Mouse (Mus musculus) myocyte (in vitro differentiated cells): ENCODE measurements around the gene Rilpl1. TPM values are rescaled to one million over a fixed set of nuclear protein-coding genes. Genes with fewer than 3 reads are reported as not detected.

Experiments
- H3K27me3 ChIP-seq: one replicate; pipeline ENCODE4 v1.6.1; 2011; ENCODE audit not compliant: control insufficient read depth, insufficient read depth, insufficient read length
- H3K36me3 ChIP-seq: one replicate; pipeline ENCODE4 v1.6.1; 2011; ENCODE audit not compliant: control insufficient read depth, insufficient read depth
- H3K4me2 ChIP-seq: one replicate; pipeline ENCODE4 v1.6.1; 2011; ENCODE audit warnings: low read depth, control low read depth
- H3K4me3 ChIP-seq: one replicate; pipeline ENCODE4 v1.5.1; 2011; ENCODE audit warnings: mild to moderate bottlenecking, control low read depth, moderate library complexity
- H3K79me2 ChIP-seq: one replicate; pipeline ENCODE4 v1.6.1; 2011; ENCODE audit not compliant: control insufficient read depth, insufficient read depth
- H3ac ChIP-seq: one replicate; pipeline ENCODE4 v1.6.1; 2011; ENCODE audit not compliant: control insufficient read depth, insufficient read length
- CEBPB ChIP-seq: IDR thresholded peaks from 2 replicates; pipeline ENCODE4 v1.6.1; 2011; ENCODE audit warnings: mild to moderate bottlenecking, moderate library complexity; ENCODE audit not compliant: poor library complexity, insufficient read depth, severe bottlenecking
- E2F4 ChIP-seq: IDR thresholded peaks from one replicate; pipeline ENCODE4 v1.6.1; 2011; ENCODE audit warnings: mild to moderate bottlenecking, control low read depth, moderate library complexity; ENCODE audit not compliant: insufficient read depth
- MAX ChIP-seq: IDR thresholded peaks from one replicate; pipeline ENCODE4 v1.6.1; 2011; ENCODE audit warnings: low read depth, mild to moderate bottlenecking, control low read depth
- MYOD1 ChIP-seq, 3 experiments: IDR thresholded peaks; one replicate each; pipeline ENCODE4 v1.6.1; 2011; ENCODE audit warnings: control low read depth in 2 of 3, low read depth in 2 of 3, mild to moderate bottlenecking in 2 of 3, moderate library complexity in 1 of 3; ENCODE audit not compliant: insufficient read length in 2 of 3, control insufficient read depth in 1 of 3
- MYOG ChIP-seq, 3 experiments: IDR thresholded peaks; one replicate each; pipeline ENCODE4 v1.6.1; 2011; ENCODE audit warnings: control low read depth in 2 of 3, low read depth in 2 of 3, mild to moderate bottlenecking in 2 of 3; ENCODE audit not compliant: insufficient read length in 2 of 3, control insufficient read depth in 1 of 3, insufficient read depth in 1 of 3
- POLR2A ChIP-seq: IDR thresholded peaks from one replicate; pipeline ENCODE4 v1.6.1; 2011; ENCODE audit warnings: low read depth, mild to moderate bottlenecking, control low read depth, moderate library complexity; ENCODE audit not compliant: insufficient read length
- POLR2AphosphoS2 ChIP-seq: IDR thresholded peaks from one replicate; pipeline ENCODE4 v1.6.1; 2011; ENCODE audit warnings: low read depth, control low read depth; ENCODE audit not compliant: insufficient read length
- REST ChIP-seq: IDR thresholded peaks from one replicate; pipeline ENCODE4 v1.6.1; 2011; ENCODE audit warnings: mild to moderate bottlenecking, control low read depth, moderate library complexity; ENCODE audit not compliant: insufficient read depth, insufficient read length
- SRF ChIP-seq: IDR thresholded peaks from one replicate; pipeline ENCODE4 v1.6.1; 2011; ENCODE audit warnings: low read depth; ENCODE audit not compliant: control insufficient read depth, insufficient read length
- TCF12 ChIP-seq: IDR thresholded peaks from one replicate; pipeline ENCODE4 v1.6.1; 2011; ENCODE audit warnings: mild to moderate bottlenecking, control low read depth; ENCODE audit not compliant: poor library complexity, insufficient read depth, severe bottlenecking
- TCF3 ChIP-seq: IDR thresholded peaks from one replicate; pipeline ENCODE4 v1.6.1; 2011; ENCODE audit warnings: low read depth, control low read depth; ENCODE audit not compliant: insufficient read length
- USF1 ChIP-seq: IDR thresholded peaks from one replicate; pipeline ENCODE4 v1.6.1; 2011; ENCODE audit warnings: low read depth, mild to moderate bottlenecking, control low read depth, moderate library complexity
- polyA plus RNA-seq: library from polyadenylated mRNA; unstranded; fragments of >200 nt; fragmentation: generic; extraction: Trizol; gene quantifications from one replicate; pipeline ENCODE4 v1.2.1, GENCODE M21; 2012; ENCODE audit warnings: missing spikeins

The Rilpl1 gene
- polyA plus RNA-seq, 1 experiment: 43.1 TPM

DNA sequence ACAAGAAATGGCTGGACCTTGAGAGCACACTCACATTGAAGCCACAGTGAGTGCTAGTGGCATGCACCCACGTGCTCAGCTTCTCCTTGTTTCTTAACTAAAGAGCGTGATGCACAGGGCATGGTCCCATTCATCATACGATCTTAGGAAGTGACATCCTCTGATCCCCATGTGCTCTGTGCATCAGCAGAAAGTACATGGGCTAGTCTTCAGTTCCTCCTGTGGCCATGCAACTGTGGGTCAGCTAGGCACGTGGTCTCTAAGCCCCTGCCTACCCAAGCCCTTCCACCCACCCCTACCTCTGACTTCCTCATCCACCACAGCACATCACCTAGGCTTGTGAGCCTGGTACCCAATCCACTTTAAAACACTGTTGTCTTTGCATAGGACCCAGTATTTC, 38.6 kb downstream of the Rilpl1 start:
- Histone ChIP-seq H3K27me3 (no peaks in the 10 kb centered on the region), H3ac (no peak overlapping the region), H3K79me2 (no peaks in the 10 kb centered on the region), H3K36me3 (no peaks in the 10 kb centered on the region), H3K4me3 (no peak overlapping the region), H3K4me2 (no peak overlapping the region)
- TF ChIP-seq REST: no peak
- no peak for TF ChIP-seq MYOG (IDR thresholded peaks at IDR 0.05; ENCODE audit: control insufficient read depth in 1 of 3, insufficient read depth in 1 of 3, insufficient read length in 2 of 3, low read depth in 2 of 3)
- TF ChIP-seq SRF: no peak
- TF ChIP-seq CEBPB: no peak
- TF ChIP-seq TCF3: no peak
- no peak for TF ChIP-seq TCF12
- no peak for TF ChIP-seq POLR2A
- TF ChIP-seq POLR2AphosphoS2: peak; percentile 50

DNA sequence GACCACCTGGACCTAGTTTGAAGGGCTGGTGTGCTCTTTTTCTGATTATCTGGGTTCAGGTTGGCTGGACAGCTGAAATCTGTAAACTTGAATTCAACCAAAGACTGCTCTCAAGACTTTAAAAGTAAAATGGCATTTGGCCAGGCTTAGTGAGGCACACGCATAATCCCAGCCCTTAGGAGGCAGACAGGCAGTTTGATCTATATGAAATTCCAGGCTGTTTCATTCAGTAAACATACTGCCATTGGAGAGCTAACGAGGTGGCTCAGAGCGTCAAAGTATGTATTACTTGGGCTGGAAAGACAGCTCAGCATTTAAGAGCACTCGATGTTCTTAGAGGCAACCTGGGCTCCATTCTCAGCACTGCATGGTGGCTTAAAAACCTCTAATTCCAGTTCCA, 39.5 kb downstream of the Rilpl1 start:
- Histone ChIP-seq H3ac (no peak overlapping the region), H3K4me2 (no peak overlapping the region), H3K4me3 (no peak overlapping the region), H3K36me3 (no peaks in the 10 kb centered on the region), H3K27me3 (no peaks in the 10 kb centered on the region), H3K79me2 (no peaks in the 10 kb centered on the region)
- no peak for TF ChIP-seq CEBPB
- no peak for TF ChIP-seq SRF
- no peak for TF ChIP-seq MAX
- TF ChIP-seq POLR2AphosphoS2: no peak

- no peaks in the 10 kb centered on the region for H3K27me3 ChIP-seq
- no peak overlapping the region for H3ac ChIP-seq
- H3K4me2 ChIP-seq: peak overlapping the region; percentile 37
- H3K79me2 ChIP-seq: peaks cover 6% of the 10 kb centered on the region
- TF ChIP-seq POLR2A (no peak), MYOD1 (IDR thresholded peaks at IDR 0.05; ENCODE audit: control insufficient read depth in 1 of 3, insufficient read length in 2 of 3, low read depth in 2 of 3) (peak in 2 of 3 experiments; percentile 32 to 71), MYOG (IDR thresholded peaks at IDR 0.05; ENCODE audit: control insufficient read depth in 1 of 3, insufficient read depth in 1 of 3, insufficient read length in 2 of 3, low read depth in 2 of 3) (peak in 1 of 3 experiments; percentile 32)
- no peak overlapping the region for H3K4me3 ChIP-seq
- H3K36me3 ChIP-seq: no peaks in the 10 kb centered on the region
These were observed 42.3 kb downstream of the Rilpl1 start for GRCm38 (mm10) chr5:124488885-124489284.

DNA sequence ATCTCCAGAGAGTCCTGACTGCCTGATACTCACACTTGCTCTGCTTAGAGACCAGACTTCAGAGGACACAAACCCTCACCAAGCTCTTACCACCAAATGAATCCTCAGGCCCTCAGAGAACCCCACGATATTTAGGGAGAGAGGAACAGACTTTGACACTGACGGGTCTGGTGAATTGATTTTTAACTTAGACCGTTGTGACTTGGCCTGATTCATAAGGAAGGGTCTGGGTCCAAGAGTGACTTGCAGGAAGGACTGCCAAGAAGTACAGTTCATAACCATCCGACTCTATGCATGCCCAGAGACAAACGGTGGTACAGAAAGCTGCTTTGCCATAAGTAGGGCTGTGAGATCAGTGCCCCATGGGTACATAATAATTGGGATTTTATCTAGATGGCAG, 45.5 kb downstream of the Rilpl1 start:
- no peak overlapping the region for H3ac ChIP-seq
- no peaks in the 10 kb centered on the region for H3K36me3 ChIP-seq
- H3K27me3 ChIP-seq: no peaks in the 10 kb centered on the region
- H3K4me2 ChIP-seq: no peak overlapping the region
- TF ChIP-seq TCF3 (no peak), MAX (no peak), POLR2AphosphoS2 (no peak), TCF12 (no peak), MYOD1 (IDR thresholded peaks at IDR 0.05; ENCODE audit: control insufficient read depth in 1 of 3, insufficient read length in 2 of 3, low read depth in 2 of 3) (no peak), POLR2A (no peak), MYOG (IDR thresholded peaks at IDR 0.05; ENCODE audit: control insufficient read depth in 1 of 3, insufficient read depth in 1 of 3, insufficient read length in 2 of 3, low read depth in 2 of 3) (no peak), USF1 (no peak)
- peaks cover 6% of the 10 kb centered on the region for H3K79me2 ChIP-seq
- no peak overlapping the region for H3K4me3 ChIP-seq

GRCm38 (mm10) chr5:124483655-124484396, 47.4 kb downstream of the Rilpl1 start:
- Histone ChIP-seq H3K4me2 (peak overlapping the region; percentile 82), H3K79me2 (peaks cover 6% of the 10 kb centered on the region), H3ac (peak overlapping the region; percentile 31), H3K27me3 (no peaks in the 10 kb centered on the region), H3K4me3 (peak overlapping the region; percentile 93), H3K36me3 (no peaks in the 10 kb centered on the region)
- TF ChIP-seq POLR2A (no peak), USF1 (peak; percentile 38), E2F4 (no peak)
